Mouse (Mus musculus): ENCODE results near the gene Gimap9. TPM values are rescaled to one million over a fixed set of nuclear protein-coding genes. Genes with fewer than 3 reads are reported as not detected.

Gene Gimap9
- 3.1 and 3.3 TPM in 2 replicates for polyA plus RNA-seq (2014; fragmentation: Nextera tagmentation; extraction: Ambion mirVana)

- Histone ChIP-seq H3K36me3 (ENCODE audit: control insufficient read depth, insufficient read depth, low read length) (no peaks in the 10 kb centered on the region), H3K9ac (ENCODE audit: low read length) (no peak within 1 kb of the TSS), H3K27ac (ENCODE audit: low read depth, low read length) (no peak within 1 kb of the TSS), H3K4me1 (replicated peaks; ENCODE audit: control insufficient read depth, insufficient read depth, low read length) (no peaks in the 10 kb centered on the region), H3K27me3 (ENCODE audit: control insufficient read depth, insufficient read depth, low read length) (no peaks in the 10 kb centered on the region), H3K4me3 (ENCODE audit: low read depth, low read length) (no peak within 1 kb of the TSS), H3K4me2 (ENCODE audit: low read depth, low read length, severe bottlenecking) (no peak within 1 kb of the TSS), H3K9me3 (ENCODE audit: control insufficient read depth, low read length) (no peaks in the 10 kb centered on the region)
- ATAC-seq (replicated peaks; ENCODE audit: low FRiP score) (no peak), DNase-seq (ENCODE audit: low spot score) (peak; percentile 53)
- 27% methylated on average over 11 of the region's 13 CpGs for WGBS
These were observed at the start of gene Gimap9 for GRCm38 (mm10) chr6:48675931-48676859. Gene Gimap9 (plus strand): TSS chr6:48676129.

GRCm38 (mm10) chr6:48626464-48626863, 49.5 kb upstream of the Gimap9 start, which contains the start of gene AI854703:
Gene AI854703 (plus strand): TSS chr6:48626764.
- H3K4me3 ChIP-seq (ENCODE audit: low read depth, low read length): peak within 1 kb of the TSS; percentile 40

GRCm38 (mm10) chr6:48626984-48627383, 48.9 kb upstream of the Gimap9 start:
- H3K27me3 ChIP-seq (ENCODE audit: control insufficient read depth, insufficient read depth, low read length): peaks cover 30% of the 10 kb centered on the region
- ATAC-seq (replicated peaks; ENCODE audit: low FRiP score) (0 out of 2 replicates have a peak, but pooled peaks have one; percentile 44), DNase-seq (ENCODE audit: low spot score) (peak; percentile 74)
- H3K4me2 ChIP-seq (ENCODE audit: low read depth, low read length, severe bottlenecking): peak overlapping the region; percentile 70
- peak overlapping the region; percentile 40 for H3K4me3 ChIP-seq (ENCODE audit: low read depth, low read length)
- peaks cover 2% of the 10 kb centered on the region; the same call in 1 of the 2 replicates for H3K4me1 ChIP-seq (replicated peaks; ENCODE audit: control insufficient read depth, insufficient read depth, low read length)
- peak overlapping the region; percentile 49 for H3K9ac ChIP-seq (ENCODE audit: low read length)
- 1% methylated on average over 32 of the region's 32 CpGs for WGBS
- no peaks in the 10 kb centered on the region for H3K9me3 ChIP-seq (ENCODE audit: control insufficient read depth, low read length)
- no peaks in the 10 kb centered on the region; the same call in 1 of the 2 replicates for H3K36me3 ChIP-seq (ENCODE audit: control insufficient read depth, insufficient read depth, low read length)
- H3K27ac ChIP-seq (ENCODE audit: low read depth, low read length): no peak overlapping the region

More at GRCm38 (mm10) chr6:48626464-48626863, 49.5 kb upstream of the Gimap9 start, which contains the start of gene AI854703:
- Histone ChIP-seq H3K27me3 (ENCODE audit: control insufficient read depth, insufficient read depth, low read length) (peaks cover 30% of the 10 kb centered on the region), H3K9me3 (ENCODE audit: control insufficient read depth, low read length) (no peaks in the 10 kb centered on the region), H3K4me2 (ENCODE audit: low read depth, low read length, severe bottlenecking) (peak within 1 kb of the TSS; percentile 70), H3K4me1 (replicated peaks; ENCODE audit: control insufficient read depth, insufficient read depth, low read length) (peaks cover 2% of the 10 kb centered on the region; the same call in 1 of the 2 replicates), H3K36me3 (ENCODE audit: control insufficient read depth, insufficient read depth, low read length) (no peaks in the 10 kb centered on the region; the same call in 1 of the 2 replicates), H3K27ac (ENCODE audit: low read depth, low read length) (no peak within 1 kb of the TSS), H3K9ac (ENCODE audit: low read length) (peak within 1 kb of the TSS; percentile 49)
- DNase-seq (ENCODE audit: low spot score) (no peak), ATAC-seq (replicated peaks; ENCODE audit: low FRiP score) (0 out of 2 replicates have a peak, but pooled peaks have one; percentile 3)
- 27% methylated on average over 8 of the region's 8 CpGs for WGBS

GRCm38 (mm10) chr6:48627511-48627924, 48.4 kb upstream of the Gimap9 start:
- Histone ChIP-seq H3K27ac (ENCODE audit: low read depth, low read length) (no peak overlapping the region), H3K4me2 (ENCODE audit: low read depth, low read length, severe bottlenecking) (peak overlapping the region; percentile 70), H3K4me3 (ENCODE audit: low read depth, low read length) (peak overlapping the region; percentile 40), H3K9me3 (ENCODE audit: control insufficient read depth, low read length) (no peaks in the 10 kb centered on the region), H3K9ac (ENCODE audit: low read length) (peak overlapping the region; percentile 49), H3K27me3 (ENCODE audit: control insufficient read depth, insufficient read depth, low read length) (peaks cover 30% of the 10 kb centered on the region), H3K36me3 (ENCODE audit: control insufficient read depth, insufficient read depth, low read length) (no peaks in the 10 kb centered on the region; the same call in 1 of the 2 replicates), H3K4me1 (replicated peaks; ENCODE audit: control insufficient read depth, insufficient read depth, low read length) (peaks cover 2% of the 10 kb centered on the region; the same call in 1 of the 2 replicates)
- WGBS: 2% methylated on average over 7 of the region's 7 CpGs
- ATAC-seq (replicated peaks; ENCODE audit: low FRiP score) (no peak), DNase-seq (ENCODE audit: low spot score) (no peak)

GRCm38 (mm10) chr6:48628377-48628776, 47.6 kb upstream of the Gimap9 start:
- Histone ChIP-seq H3K9me3 (ENCODE audit: control insufficient read depth, low read length) (no peaks in the 10 kb centered on the region), H3K4me3 (ENCODE audit: low read depth, low read length) (no peak overlapping the region), H3K27me3 (ENCODE audit: control insufficient read depth, insufficient read depth, low read length) (peaks cover 30% of the 10 kb centered on the region), H3K4me1 (replicated peaks; ENCODE audit: control insufficient read depth, insufficient read depth, low read length) (peaks cover 2% of the 10 kb centered on the region; the same call in 1 of the 2 replicates), H3K27ac (ENCODE audit: low read depth, low read length) (no peak overlapping the region), H3K9ac (ENCODE audit: low read length) (no peak overlapping the region), H3K36me3 (ENCODE audit: control insufficient read depth, insufficient read depth, low read length) (no peaks in the 10 kb centered on the region; the same call in 1 of the 2 replicates), H3K4me2 (ENCODE audit: low read depth, low read length, severe bottlenecking) (no peak overlapping the region)
- ATAC-seq (replicated peaks; ENCODE audit: low FRiP score) (no peak), DNase-seq (ENCODE audit: low spot score) (no peak)
- 87% methylated on average over 3 of the region's 3 CpGs for WGBS

GRCm38 (mm10) chr6:48628808-48629660, 46.9 kb upstream of the Gimap9 start:
- Histone ChIP-seq H3K27ac (ENCODE audit: low read depth, low read length) (no peak overlapping the region), H3K4me2 (ENCODE audit: low read depth, low read length, severe bottlenecking) (peak overlapping the region; percentile 66)
- 6% methylated on average over 54 of the region's 54 CpGs for WGBS

GRCm38 (mm10) chr6:48629661-48630034, 46.3 kb upstream of the Gimap9 start:
- peak overlapping the region; percentile 66 for H3K4me2 ChIP-seq (ENCODE audit: low read depth, low read length, severe bottlenecking)
- H3K9me3 ChIP-seq (ENCODE audit: control insufficient read depth, low read length): no peaks in the 10 kb centered on the region
- H3K9ac ChIP-seq (ENCODE audit: low read length): peak overlapping the region; percentile 43
- H3K36me3 ChIP-seq (ENCODE audit: control insufficient read depth, insufficient read depth, low read length): no peaks in the 10 kb centered on the region
- ATAC-seq (replicated peaks; ENCODE audit: low FRiP score) (0 out of 2 replicates have a peak, but pooled peaks have one; percentile 31), DNase-seq (ENCODE audit: low spot score) (no peak)
- WGBS: 25% methylated on average over 13 of the region's 13 CpGs
- peak overlapping the region; percentile 32 for H3K4me3 ChIP-seq (ENCODE audit: low read depth, low read length)
- H3K27me3 ChIP-seq (ENCODE audit: control insufficient read depth, insufficient read depth, low read length): peaks cover 30% of the 10 kb centered on the region
- peaks cover 2% of the 10 kb centered on the region; the same call in 1 of the 2 replicates for H3K4me1 ChIP-seq (replicated peaks; ENCODE audit: control insufficient read depth, insufficient read depth, low read length)
- H3K27ac ChIP-seq (ENCODE audit: low read depth, low read length): no peak overlapping the region

More at GRCm38 (mm10) chr6:48628808-48629660, 46.9 kb upstream of the Gimap9 start:
- DNase-seq (ENCODE audit: low spot score): peak; percentile 60
- no peaks in the 10 kb centered on the region for H3K9me3 ChIP-seq (ENCODE audit: control insufficient read depth, low read length)
- peaks cover 2% of the 10 kb centered on the region; the same call in 1 of the 2 replicates for H3K4me1 ChIP-seq (replicated peaks; ENCODE audit: control insufficient read depth, insufficient read depth, low read length)
- no peaks in the 10 kb centered on the region for H3K36me3 ChIP-seq (ENCODE audit: control insufficient read depth, insufficient read depth, low read length)
- peak; percentile 45; the same call in 1 of the 2 replicates for ATAC-seq (replicated peaks; ENCODE audit: low FRiP score)
- H3K27me3 ChIP-seq (ENCODE audit: control insufficient read depth, insufficient read depth, low read length): peaks cover 30% of the 10 kb centered on the region
- peak overlapping the region; percentile 43 for H3K9ac ChIP-seq (ENCODE audit: low read length)
- H3K4me3 ChIP-seq (ENCODE audit: low read depth, low read length): peak overlapping the region; percentile 32

- DNase-seq (ENCODE audit: low spot score) (no peak), ATAC-seq (replicated peaks; ENCODE audit: low FRiP score) (no peak)
- Histone ChIP-seq H3K27ac (ENCODE audit: low read depth, low read length) (no peak overlapping the region), H3K9ac (ENCODE audit: low read length) (no peak overlapping the region), H3K9me3 (ENCODE audit: control insufficient read depth, low read length) (no peaks in the 10 kb centered on the region), H3K4me3 (ENCODE audit: low read depth, low read length) (no peak overlapping the region), H3K4me1 (replicated peaks; ENCODE audit: control insufficient read depth, insufficient read depth, low read length) (peaks cover 2% of the 10 kb centered on the region; the same call in 1 of the 2 replicates), H3K4me2 (ENCODE audit: low read depth, low read length, severe bottlenecking) (no peak overlapping the region), H3K27me3 (ENCODE audit: control insufficient read depth, insufficient read depth, low read length) (peaks cover 30% of the 10 kb centered on the region), H3K36me3 (ENCODE audit: control insufficient read depth, insufficient read depth, low read length) (no peaks in the 10 kb centered on the region)
- WGBS: 89% methylated on average over 8 of the region's 8 CpGs
These were observed 45.1 kb upstream of the Gimap9 start for GRCm38 (mm10) chr6:48630831-48631230.

Data from forebrain, embryonic 11.5 days (tissue).